Mouse (Mus musculus): ENCODE measurements around the gene Appl1. TPM values are rescaled to one million over a fixed set of nuclear protein-coding genes. Genes with fewer than 3 reads are reported as not detected.

Appl1 gene
- 0.60 and 0.70 TPM in 2 replicates for polyA plus RNA-seq (2012; rRNA removed; ENCODE audit: low replicate concordance)

GRCm38 (mm10) chr14:26971106-26971789, at the start of gene Appl1:
TSS of gene Appl1 (minus strand) at chr14:26971232.

GRCm38 (mm10) chr14:26994211-26994741, 23.2 kb upstream of the Appl1 start, which contains the start of gene Hesx1:
TSS of gene Hesx1 (plus strand) at chr14:26994416.

GRCm38 (mm10) chr14:26894392-26894791, 76.6 kb downstream of the Appl1 start, which contains the start of gene Asb14:
TSS of gene Asb14 (plus strand) at chr14:26894557.

Other genes starting within 250 kb of the Appl1 start
- not detected in 2 replicates for gene Asb14, start 76.7 kb downstream of the Appl1 start, polyA plus RNA-seq (2012; rRNA removed; ENCODE audit: low replicate concordance)
- gene Hesx1, start 23.2 kb upstream of the Appl1 start, polyA plus RNA-seq (2012; rRNA removed; ENCODE audit: low replicate concordance), result not detected in 2 replicates
- 1.1 and 1.2 TPM in 2 replicates for gene Il17rd, start 67.7 kb upstream of the Appl1 start, polyA plus RNA-seq (2012; rRNA removed; ENCODE audit: low replicate concordance)
- gene Arhgef3, start 143.7 kb upstream of the Appl1 start, polyA plus RNA-seq (2012; rRNA removed; ENCODE audit: low replicate concordance), result 1.8 and 2.0 TPM in 2 replicates